Comparison of ENCODE assay signal across 8 mouse cellular contexts in genomic region chrX:140520146-140521102, GRCm38 (mm10).
A peak's percentile ranks its signal among the peaks of the same experiment; 100 is the strongest.
DNase-seq lines count a peak whose midpoint lies in the region; ATAC-seq and TF ChIP-seq lines count a peak whose summit lies in the region.

No protein-coding gene starts in this region.

- DNase-seq in G1E (ENCODE audit: low spot score): peak; percentile 67
- DNase-seq in cerebellum, adult 18-20 months: peak; percentile 78 to 86
- DNase-seq in heart, postnatal 36 days: peak; percentile 90
- peak; percentile 92 for DNase-seq in layer of hippocampus, adult 9-11 months
- DNase-seq in ovary, adult 18-20 months (ENCODE audit: low spot score): peak; percentile 90
- peak; percentile 82 for DNase-seq in thymus, adult 2 months

- peak overlapping the region; percentile 52; the same call in 1 of the 2 replicates for H3K4me3 ChIP-seq in G1E (ENCODE audit: low read depth, low read length)
- H3K4me3 ChIP-seq in forebrain, embryonic 16.5 days (replicated peaks; ENCODE audit: low read length): 0 out of 2 replicates have a peak overlapping the region, but pooled peaks have one; percentile 8
- 0 out of 2 replicates have a peak overlapping the region, but pooled peaks have one; percentile 20 for H3K4me3 ChIP-seq in lung, embryonic 16.5 days (ENCODE audit: low read length)
- H3K4me3 ChIP-seq in thymus, adult 2 months (ENCODE audit: control insufficient read depth, insufficient read depth, low read length): peak overlapping the region; percentile 26

- H3K4me2 ChIP-seq in forebrain, embryonic 16.5 days (ENCODE audit: low read length): peak overlapping the region; percentile 43
- H3K4me2 ChIP-seq in lung, embryonic 16.5 days (ENCODE audit: low read depth, low read length): peak overlapping the region; percentile 50

- no peaks in the 10 kb centered on the region for H3K9me3 ChIP-seq in G1E (replicated peaks)
- no peaks in the 10 kb centered on the region for H3K9me3 ChIP-seq in forebrain, embryonic 16.5 days (ENCODE audit: control insufficient read depth, low read length)
- no peaks in the 10 kb centered on the region for H3K9me3 ChIP-seq in lung, embryonic 16.5 days (ENCODE audit: control insufficient read depth, low read length)

- peaks cover 41% of the 10 kb centered on the region for H3K4me1 ChIP-seq in G1E (ENCODE audit: insufficient read depth, low read depth, low read length)
- 0 out of 2 replicates have a peak, but pooled peaks cover 2% of the 10 kb centered on the region for H3K4me1 ChIP-seq in forebrain, embryonic 16.5 days (replicated peaks; ENCODE audit: control insufficient read depth, insufficient read depth, low read length)
- H3K4me1 ChIP-seq in lung, embryonic 16.5 days (replicated peaks; ENCODE audit: control insufficient read depth, insufficient read depth, low read length): peaks cover 11% of the 10 kb centered on the region; the same call in 1 of the 2 replicates
- H3K4me1 ChIP-seq in thymus, adult 2 months (replicated peaks; ENCODE audit: control insufficient read depth, insufficient read depth, low read length): peaks cover 16% of the 10 kb centered on the region

- intact Hi-C loops in heart, postnatal 36 days (cut with DNase I): loop anchor here (1.0 to 2.0 kb wide), 2 partner anchors 16 to 23 kb away; no protein-coding TSS in a partner anchor

- H3K27me3 ChIP-seq in G1E (ENCODE audit: insufficient read depth, low read length): no peaks in the 10 kb centered on the region
- H3K27me3 ChIP-seq in forebrain, embryonic 16.5 days (replicated peaks; ENCODE audit: control insufficient read depth, insufficient read depth, low read length): no peaks in the 10 kb centered on the region; the same call in 1 of the 2 replicates
- H3K27me3 ChIP-seq in lung, embryonic 16.5 days (ENCODE audit: control insufficient read depth, insufficient read depth, low read depth, low read length): no peaks in the 10 kb centered on the region; the same call in 1 of the 2 replicates
- H3K27me3 ChIP-seq in thymus, adult 2 months (ENCODE audit: control insufficient read depth, insufficient read depth, low read length): no peaks in the 10 kb centered on the region

- H3K9ac ChIP-seq in forebrain, embryonic 16.5 days (replicated peaks; ENCODE audit: low read depth, low read length): no peak overlapping the region
- peak overlapping the region; percentile 34; the same call in 1 of the 2 replicates for H3K9ac ChIP-seq in lung, embryonic 16.5 days (ENCODE audit: low read length)

- no peak for TF ChIP-seq CTCF in G1E (IDR thresholded peaks at IDR 0.05; ENCODE audit: low read depth, low read length)
- no peak for TF ChIP-seq CTCF in thymus, adult 2 months (IDR thresholded peaks at IDR 0.05; ENCODE audit: borderline replicate concordance, control insufficient read depth, extremely low read depth, insufficient read depth, low read length, poor library complexity)

- WGBS in forebrain, embryonic 16.5 days: 23% methylated on average over 25 of the region's 25 CpGs
- 18% methylated on average over 25 of the region's 25 CpGs for WGBS in lung, embryonic 16.5 days
- WGBS in thymus, adult 2 months: under 1% methylated on average over 25 of the region's 25 CpGs

- ATAC-seq in G1E (ENCODE audit: extremely low read depth, insufficient number of reproducible peaks, low FRiP score, poor library complexity, severe bottlenecking): peak; percentile 99
- peak; percentile 88 for ATAC-seq in forebrain, embryonic 16.5 days
- ATAC-seq in lung, embryonic 16.5 days (ENCODE audit: low read depth): peak; percentile 98

- peak; percentile 34; the same call in 1 of the 2 replicates for TF ChIP-seq POLR2A in thymus, adult 2 months (IDR thresholded peaks at IDR 0.05; ENCODE audit: control insufficient read depth, extremely low read depth, insufficient read depth, low read length, poor library complexity)

- H3K27ac ChIP-seq in forebrain, embryonic 16.5 days (ENCODE audit: low read length): no peak overlapping the region
- H3K27ac ChIP-seq in lung, embryonic 16.5 days (ENCODE audit: low read length): peak overlapping the region; percentile 89
- peak overlapping the region; percentile 83 for H3K27ac ChIP-seq in thymus, adult 2 months (ENCODE audit: control insufficient read depth, insufficient read depth, low read length)

- H3K36me3 ChIP-seq in G1E (replicated peaks): no peaks in the 10 kb centered on the region
- H3K36me3 ChIP-seq in forebrain, embryonic 16.5 days (ENCODE audit: control insufficient read depth, insufficient read depth): no peaks in the 10 kb centered on the region
- H3K36me3 ChIP-seq in lung, embryonic 16.5 days (ENCODE audit: control insufficient read depth, insufficient read depth, low read length): no peaks in the 10 kb centered on the region
- H3K36me3 ChIP-seq in thymus, adult 2 months (ENCODE audit: control insufficient read depth, insufficient read depth, low read length): no peaks in the 10 kb centered on the region
